Mouse (Mus musculus) stomach, embryonic 15.5 days (tissue): ENCODE measurements around the gene Rps11. TPM values are rescaled to one million over a fixed set of nuclear protein-coding genes. Genes with fewer than 3 reads are reported as not detected.
A peak's percentile ranks its signal among the peaks of the same experiment; 100 is the strongest.
"Not testable (repeated sequence)": the region's sequence is repeated elsewhere in the genome, so short reads cannot be mapped to it uniquely, and the experiment has no call there.

Source experiments
- ATAC-seq: fragments of 200-750 bp; cut with Nextera tagmentation; 2 replicates; pipeline ENCODE4 v1.8.0; 2017; ENCODE audit warnings: low read depth, moderate number of reproducible peaks, moderate TSS enrichment; ENCODE audit not compliant: insufficient read depth, low FRiP score
- H3K27ac ChIP-seq: fragments of 300-500 bp; sonication (generic); 2 replicates; pipeline ENCODE4 v1.5.1; 2015; ENCODE audit warnings: mild to moderate bottlenecking, inconsistent platforms
- H3K27me3 ChIP-seq: fragments of 300-500 bp; sonication (generic); replicated peaks from 2 replicates; pipeline ENCODE4 v1.6.1; 2015; ENCODE audit warnings: inconsistent platforms
- H3K36me3 ChIP-seq: fragments of 300-500 bp; sonication (generic); 2 replicates; pipeline ENCODE4 v1.6.1; 2015; ENCODE audit warnings: inconsistent platforms
- H3K4me1 ChIP-seq: fragments of 300-500 bp; sonication (generic); 2 replicates; pipeline ENCODE4 v1.6.1; 2015; ENCODE audit warnings: inconsistent platforms
- H3K4me2 ChIP-seq: fragments of 300-500 bp; sonication (generic); 2 replicates; pipeline ENCODE4 v1.6.1; 2015; ENCODE audit warnings: mild to moderate bottlenecking, inconsistent platforms
- H3K4me3 ChIP-seq: fragments of 300-500 bp; sonication (generic); replicated peaks from 2 replicates; pipeline ENCODE4 v1.5.1; 2015; ENCODE audit warnings: inconsistent platforms
- H3K9ac ChIP-seq: fragments of 300-500 bp; sonication (generic); 2 replicates; pipeline ENCODE4 v1.6.1; 2015; ENCODE audit warnings: inconsistent platforms
- H3K9me3 ChIP-seq: fragments of 300-500 bp; sonication (generic); 2 replicates; pipeline ENCODE4 v1.6.1; 2016; ENCODE audit warnings: inconsistent platforms
- WGBS: fragments of 180-500 bp; shearing (Covaris S2); methylation state at CpG from one replicate; pipeline ENCODE4 v1.1.7; 2015; 5-methylcytosine and 5-hydroxymethylcytosine counted together
- polyA plus RNA-seq: library from polyadenylated mRNA; unstranded; fragments of >200 nt; fragmentation: Nextera tagmentation; extraction: Ambion mirVana; gene quantifications from 2 replicates; pipeline ENCODE4 v1.2.1, GENCODE M21; 2015

Rps11 gene
- polyA plus RNA-seq, 1 experiment from 2014 or later = 1,420 TPM

- ATAC-seq = no peak
- peaks cover 21% of the 10 kb centered on the region for H3K4me1 ChIP-seq
- 77% methylated on average over 5 of the region's 5 CpGs for WGBS
Observed at GRCm38 (mm10) chr7:45119780-45120709, 4.2 kb downstream of the Rps11 start.

GRCm38 (mm10) chr7:45118336-45118735 is 5.9 kb downstream of the Rps11 start:
- Histone ChIP-seq H3K36me3 (peaks cover 35% of the 10 kb centered on the region), H3K4me3 (no peak overlapping the region), H3K27ac (no peak overlapping the region), H3K4me2 (no peak overlapping the region), H3K9me3 (no peaks in the 10 kb centered on the region), H3K4me1 (peaks cover 18% of the 10 kb centered on the region), H3K27me3 (no peaks in the 10 kb centered on the region), H3K9ac (no peak overlapping the region)
- WGBS = 83% methylated on average over 6 of the region's 6 CpGs
- ATAC-seq = no peak

More at GRCm38 (mm10) chr7:45119780-45120709, 4.2 kb downstream of the Rps11 start:
- H3K27me3 ChIP-seq = no peaks in the 10 kb centered on the region
- no peak overlapping the region for H3K27ac ChIP-seq
- no peaks in the 10 kb centered on the region for H3K9me3 ChIP-seq
- H3K4me2 ChIP-seq = no peak overlapping the region
- H3K36me3 ChIP-seq = peaks cover 39% of the 10 kb centered on the region
- no peak overlapping the region for H3K9ac ChIP-seq
- no peak overlapping the region for H3K4me3 ChIP-seq

- 75% methylated on average over 8 of the region's 8 CpGs for WGBS
- H3K4me1 ChIP-seq = peaks cover 11% of the 10 kb centered on the region
- no peaks in the 10 kb centered on the region for H3K9me3 ChIP-seq
- ATAC-seq = no peak
- H3K27me3 ChIP-seq = no peaks in the 10 kb centered on the region
- H3K36me3 ChIP-seq = peaks cover 28% of the 10 kb centered on the region
- no peak overlapping the region for H3K9ac ChIP-seq
- H3K27ac ChIP-seq = peak overlapping the region; percentile 21; the same call in 1 of the 2 replicates
- no peak overlapping the region for H3K4me2 ChIP-seq
- no peak overlapping the region for H3K4me3 ChIP-seq
Observed at GRCm38 (mm10) chr7:45117566-45117965, 6.7 kb downstream of the Rps11 start.

GRCm38 (mm10) chr7:45113476-45113875 is 10.8 kb downstream of the Rps11 start:
- Histone ChIP-seq H3K4me2 (no peak overlapping the region), H3K4me3 (no peak overlapping the region), H3K27me3 (no peaks in the 10 kb centered on the region), H3K4me1 (no peaks in the 10 kb centered on the region), H3K9me3 (no peaks in the 10 kb centered on the region), H3K36me3 (no peaks in the 10 kb centered on the region), H3K27ac (no peak overlapping the region), H3K9ac (no peak overlapping the region)
- ATAC-seq = no peak
- WGBS = 71% methylated on average over 2 of the region's 2 CpGs

- no peak overlapping the region for H3K4me2 ChIP-seq
- WGBS = 36% methylated on average over 3 of the region's 3 CpGs
- H3K9me3 ChIP-seq = no peaks in the 10 kb centered on the region
- no peak overlapping the region for H3K4me3 ChIP-seq
- no peak overlapping the region for H3K27ac ChIP-seq
- no peaks in the 10 kb centered on the region for H3K27me3 ChIP-seq
- no peaks in the 10 kb centered on the region for H3K36me3 ChIP-seq
- H3K4me1 ChIP-seq = no peaks in the 10 kb centered on the region
- H3K9ac ChIP-seq = no peak overlapping the region
- no peak for ATAC-seq
Observed at GRCm38 (mm10) chr7:45112529-45112928, 11.7 kb downstream of the Rps11 start.

- Histone ChIP-seq H3K9ac (no peak overlapping the region), H3K4me2 (no peak overlapping the region), H3K4me3 (no peak overlapping the region), H3K27ac (no peak overlapping the region), H3K9me3 (no peaks in the 10 kb centered on the region), H3K36me3 (no peaks in the 10 kb centered on the region), H3K4me1 (no peaks in the 10 kb centered on the region), H3K27me3 (no peaks in the 10 kb centered on the region)
- WGBS = 45% methylated on average over 2 of the region's 2 CpGs
- peak; percentile 34; the same call in 1 of the 2 replicates for ATAC-seq
Observed at GRCm38 (mm10) chr7:45111940-45112339, 12.3 kb downstream of the Rps11 start.

GRCm38 (mm10) chr7:45110089-45110488 is 14.2 kb downstream of the Rps11 start:
- not testable (repeated sequence) for H3K4me1 ChIP-seq, H3K36me3 ChIP-seq, H3K9ac ChIP-seq, H3K9me3 ChIP-seq, H3K4me2 ChIP-seq, H3K27me3 ChIP-seq, H3K27ac ChIP-seq, H3K4me3 ChIP-seq, ATAC-seq
- 82% methylated on average over 4 of the region's 4 CpGs for WGBS

GRCm38 (mm10) chr7:45107052-45107645 is 17.1 kb downstream of the Rps11 start:
- Histone ChIP-seq H3K36me3 (no peaks in the 10 kb centered on the region), H3K9ac (no peak overlapping the region), H3K9me3 (no peaks in the 10 kb centered on the region), H3K4me2 (no peak overlapping the region), H3K4me3 (no peak overlapping the region), H3K4me1 (peaks cover 17% of the 10 kb centered on the region), H3K27ac (no peak overlapping the region), H3K27me3 (no peaks in the 10 kb centered on the region)
- no peak for ATAC-seq
- 52% methylated on average over 5 of the region's 5 CpGs for WGBS

- no peak overlapping the region for H3K27ac ChIP-seq
- H3K4me1 ChIP-seq = peaks cover 22% of the 10 kb centered on the region
- 64% methylated on average over 6 of the region's 6 CpGs for WGBS
- H3K4me3 ChIP-seq = no peak overlapping the region
- no peaks in the 10 kb centered on the region for H3K27me3 ChIP-seq
- H3K9me3 ChIP-seq = no peaks in the 10 kb centered on the region
- H3K9ac ChIP-seq = no peak overlapping the region
- no peak overlapping the region for H3K4me2 ChIP-seq
- H3K36me3 ChIP-seq = no peaks in the 10 kb centered on the region
- ATAC-seq = no peak
Observed at GRCm38 (mm10) chr7:45106441-45106840, 17.8 kb downstream of the Rps11 start.

GRCm38 (mm10) chr7:45105491-45105890 is 18.7 kb downstream of the Rps11 start:
- Histone ChIP-seq H3K4me2 (no peak overlapping the region), H3K9me3 (no peaks in the 10 kb centered on the region), H3K4me1 (peaks cover 22% of the 10 kb centered on the region), H3K9ac (no peak overlapping the region), H3K27me3 (no peaks in the 10 kb centered on the region), H3K4me3 (no peak overlapping the region), H3K27ac (no peak overlapping the region), H3K36me3 (no peaks in the 10 kb centered on the region)
- 67% methylated on average over 8 of the region's 8 CpGs for WGBS
- ATAC-seq = no peak

- Histone ChIP-seq H3K36me3 (no peaks in the 10 kb centered on the region), H3K4me1 (peaks cover 22% of the 10 kb centered on the region), H3K27me3 (no peaks in the 10 kb centered on the region), H3K4me2 (no peak overlapping the region), H3K9me3 (no peaks in the 10 kb centered on the region), H3K9ac (no peak overlapping the region), H3K4me3 (no peak overlapping the region), H3K27ac (no peak overlapping the region)
- no peak for ATAC-seq
- 72% methylated on average over 5 of the region's 5 CpGs for WGBS
Observed at GRCm38 (mm10) chr7:45104941-45105340, 19.3 kb downstream of the Rps11 start.

- peak; percentile 93 for ATAC-seq
- peak within 1 kb of the TSS; percentile 59 for H3K4me2 ChIP-seq
- H3K9ac ChIP-seq = peak within 1 kb of the TSS; percentile 9; the same call in 1 of the 2 replicates
- peak within 1 kb of the TSS; percentile 44 for H3K4me3 ChIP-seq
- WGBS = 19% methylated on average over 7 of the region's 7 CpGs
- H3K27ac ChIP-seq = peak within 1 kb of the TSS; percentile 93
- H3K27me3 ChIP-seq = no peaks in the 10 kb centered on the region
- H3K9me3 ChIP-seq = no peaks in the 10 kb centered on the region
- H3K36me3 ChIP-seq = no peaks in the 10 kb centered on the region
- peaks cover 22% of the 10 kb centered on the region for H3K4me1 ChIP-seq
Observed at GRCm38 (mm10) chr7:45103652-45104180, 20.5 kb downstream of the Rps11 start, which contains the start of gene Fcgrt. Gene Fcgrt (minus strand): TSS chr7:45103851.
